Mouse (Mus musculus): Measurements from ENCODE around the gene Pcnx4.

DNA sequence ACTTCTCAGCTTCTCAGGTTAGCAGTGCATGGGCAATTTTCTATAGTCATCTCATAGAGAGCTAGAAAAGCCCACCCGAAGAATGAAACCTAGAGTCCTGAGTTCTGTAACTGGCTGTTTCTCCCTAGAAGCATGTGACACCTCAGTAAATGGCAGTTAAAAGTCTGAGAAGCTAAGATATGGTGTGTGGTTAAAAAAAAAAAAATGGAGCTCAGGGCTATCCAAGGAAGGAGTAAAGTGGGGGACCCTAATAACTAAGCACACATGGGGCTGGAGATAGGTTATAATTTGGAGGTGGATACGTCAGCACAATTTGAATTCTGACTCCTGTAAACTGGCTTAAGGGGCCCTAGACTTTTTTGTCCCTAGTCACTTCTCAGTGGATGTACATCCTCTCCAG, 46.9 kb downstream of the Pcnx4 start:
- TF ChIP-seq POLR2A (IDR thresholded peaks at IDR 0.05; ENCODE audit: low read depth, low read length) = no peak
- TF ChIP-seq CTCF (IDR thresholded peaks at IDR 0.05; ENCODE audit: borderline replicate concordance, insufficient read depth, low read length) = no peak
